Mouse (Mus musculus) hindbrain, postnatal 0 days (tissue): Measurements from ENCODE around the gene Col4a1. TPM values are rescaled to one million over a fixed set of nuclear protein-coding genes. Genes with fewer than 3 reads are reported as not detected.

ENCODE experiments used
- ATAC-seq: fragments of 200-750 bp; cut with Nextera tagmentation; 2 replicates; pipeline ENCODE4 v1.8.0; 2017; ENCODE audit warnings: mild to moderate bottlenecking, moderate TSS enrichment, moderate library complexity
- DNase-seq: peaks from one replicate; pipeline ENCODE4 v3.0.0-alpha.2; 2015; ENCODE audit warnings: low spot score
- H3K27ac ChIP-seq: fragments of 300-500 bp; sonication (generic); 2 replicates; pipeline ENCODE4 v1.5.1; 2014; ENCODE audit warnings: mild to moderate bottlenecking
- H3K27me3 ChIP-seq: fragments of 300-500 bp; sonication (generic); 2 replicates; pipeline ENCODE4 v1.6.1; 2014; ENCODE audit warnings: low read length, mixed read lengths; ENCODE audit not compliant: insufficient read depth
- H3K36me3 ChIP-seq: fragments of 300-500 bp; sonication (generic); 2 replicates; pipeline ENCODE4 v1.6.1; 2014; ENCODE audit warnings: low read length, mixed read lengths; ENCODE audit not compliant: insufficient read depth
- H3K4me1 ChIP-seq: fragments of 300-500 bp; sonication (generic); 2 replicates; pipeline ENCODE4 v1.6.1; 2014; ENCODE audit warnings: antibody characterized with exemption, low read length, mixed read lengths; ENCODE audit not compliant: insufficient read depth
- H3K4me2 ChIP-seq: fragments of 300-500 bp; sonication (generic); 2 replicates; pipeline ENCODE4 v1.6.1; 2014; ENCODE audit warnings: low read depth, mild to moderate bottlenecking, low read length, moderate library complexity, mixed read lengths
- H3K4me3 ChIP-seq: fragments of 300-500 bp; sonication (generic); 2 replicates; pipeline ENCODE4 v1.5.1; 2014; ENCODE audit warnings: low read length
- H3K9ac ChIP-seq: fragments of 300-500 bp; sonication (generic); replicated peaks from 2 replicates; pipeline ENCODE4 v1.6.1; 2014; ENCODE audit warnings: mild to moderate bottlenecking, low read length, moderate library complexity, mixed read lengths
- H3K9me3 ChIP-seq: fragments of 300-500 bp; sonication (generic); 2 replicates; pipeline ENCODE4 v1.6.1; 2016; ENCODE audit warnings: low read length, mixed read lengths
- CTCF ChIP-seq: IDR thresholded peaks from 2 replicates; pipeline ENCODE4 v1.5.1; 2016; ENCODE audit warnings: antibody characterized with exemption, control low read depth, low read depth
- WGBS: fragments of 180-500 bp; shearing (Covaris S2); extraction: QIAGEN DNeasy Blood & Tissue Kit; methylation state at CpG from one replicate; pipeline ENCODE4 v1.1.7; 2014; 5-methylcytosine and 5-hydroxymethylcytosine counted together
- polyA plus RNA-seq: library from polyadenylated mRNA; unstranded; fragments of >200 nt; fragmentation: Nextera tagmentation; extraction: Ambion mirVana; gene quantifications from 2 replicates; pipeline ENCODE4 v1.2.1, GENCODE M21; 2015
- total RNA-seq: library from RNA; depleted of rRNA; stranded (reverse); fragments of >200 nt; gene quantifications from 2 replicates; pipeline ENCODE4 v1.2.3, GENCODE M21; 2014

Col4a1 gene
- total and polyA plus RNA-seq, 2 experiments from 2014 or later, result 46.4 to 203 TPM

- WGBS, result 91% methylated on average over 6 of the region's 6 CpGs
- H3K9me3 ChIP-seq, result no peaks in the 10 kb centered on the region
- H3K9ac ChIP-seq, result no peak overlapping the region
- no peak for TF ChIP-seq CTCF
- no peaks in the 10 kb centered on the region for H3K4me1 ChIP-seq
- DNase-seq (no peak), ATAC-seq (no peak)
- no peak overlapping the region for H3K4me2 ChIP-seq
- H3K36me3 ChIP-seq, result no peaks in the 10 kb centered on the region
- H3K27me3 ChIP-seq, result no peaks in the 10 kb centered on the region
- no peak overlapping the region for H3K4me3 ChIP-seq
- H3K27ac ChIP-seq, result no peak overlapping the region
These were observed 48.8 kb downstream of the Col4a1 start for GRCm38 (mm10) chr8:11263848-11264247.

- ATAC-seq, result no peak
- H3K36me3 ChIP-seq, result no peaks in the 10 kb centered on the region
- H3K27ac ChIP-seq, result no peak overlapping the region
- no peak overlapping the region for H3K4me3 ChIP-seq
- H3K9me3 ChIP-seq, result no peaks in the 10 kb centered on the region
- H3K4me1 ChIP-seq, result 0 out of 2 replicates have a peak, but pooled peaks cover 5% of the 10 kb centered on the region
- no peaks in the 10 kb centered on the region for H3K27me3 ChIP-seq
- no peak for DNase-seq
- TF ChIP-seq CTCF, result no peak
- H3K4me2 ChIP-seq, result no peak overlapping the region
- WGBS, result 84% methylated on average over 15 of the region's 15 CpGs
- no peak overlapping the region for H3K9ac ChIP-seq
These were observed 50.4 kb downstream of the Col4a1 start for GRCm38 (mm10) chr8:11262031-11262735.

GRCm38 (mm10) chr8:11259832-11260615 lies 52.6 kb downstream of the Col4a1 start:
- ATAC-seq (no peak), DNase-seq (no peak)
- TF ChIP-seq CTCF, result no peak
- Histone ChIP-seq H3K27me3 (no peaks in the 10 kb centered on the region), H3K4me1 (0 out of 2 replicates have a peak, but pooled peaks cover 5% of the 10 kb centered on the region), H3K9me3 (no peaks in the 10 kb centered on the region), H3K36me3 (no peaks in the 10 kb centered on the region), H3K4me2 (no peak overlapping the region), H3K4me3 (no peak overlapping the region), H3K9ac (no peak overlapping the region), H3K27ac (no peak overlapping the region)
- 49% methylated on average over 10 of the region's 10 CpGs for WGBS

DNA sequence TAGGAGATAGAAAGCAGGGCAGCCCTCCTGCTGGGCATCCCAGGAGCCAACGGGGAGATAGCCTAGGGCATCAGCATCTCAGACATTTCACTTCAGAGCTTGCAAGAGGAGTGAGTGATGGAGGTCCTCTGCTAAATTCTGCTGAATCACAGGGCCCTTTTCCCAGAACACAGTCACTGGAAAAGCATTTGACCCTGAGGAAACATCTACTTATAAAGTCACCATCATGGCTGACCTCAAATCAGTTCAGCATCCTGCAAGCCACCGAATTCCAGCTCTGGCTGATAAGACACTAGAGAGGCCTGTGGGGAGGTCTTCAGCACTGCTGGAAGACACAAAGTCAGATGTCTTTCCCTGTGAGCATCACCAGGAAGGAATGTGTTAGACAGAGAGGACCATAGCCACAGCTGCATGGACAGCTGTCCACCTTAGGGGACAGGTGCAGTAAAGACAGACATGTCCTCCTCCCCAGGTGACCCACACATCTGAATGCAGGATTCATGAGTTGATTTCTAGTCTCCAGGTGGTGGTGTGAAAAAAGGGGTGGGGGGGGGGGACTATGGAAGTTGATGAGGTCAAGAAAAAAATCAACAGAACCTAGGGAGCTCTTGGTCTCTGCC lies 54.0 kb downstream of the Col4a1 start:
- no peak overlapping the region for H3K9ac ChIP-seq
- H3K4me1 ChIP-seq, result 0 out of 2 replicates have a peak, but pooled peaks cover 5% of the 10 kb centered on the region
- TF ChIP-seq CTCF, result no peak
- 88% methylated on average over 2 of the region's 2 CpGs for WGBS
- ATAC-seq (no peak), DNase-seq (no peak)
- H3K4me2 ChIP-seq, result no peak overlapping the region
- no peak overlapping the region for H3K27ac ChIP-seq
- H3K4me3 ChIP-seq, result no peak overlapping the region
- H3K9me3 ChIP-seq, result no peaks in the 10 kb centered on the region
- H3K36me3 ChIP-seq, result no peaks in the 10 kb centered on the region
- no peaks in the 10 kb centered on the region for H3K27me3 ChIP-seq

DNA sequence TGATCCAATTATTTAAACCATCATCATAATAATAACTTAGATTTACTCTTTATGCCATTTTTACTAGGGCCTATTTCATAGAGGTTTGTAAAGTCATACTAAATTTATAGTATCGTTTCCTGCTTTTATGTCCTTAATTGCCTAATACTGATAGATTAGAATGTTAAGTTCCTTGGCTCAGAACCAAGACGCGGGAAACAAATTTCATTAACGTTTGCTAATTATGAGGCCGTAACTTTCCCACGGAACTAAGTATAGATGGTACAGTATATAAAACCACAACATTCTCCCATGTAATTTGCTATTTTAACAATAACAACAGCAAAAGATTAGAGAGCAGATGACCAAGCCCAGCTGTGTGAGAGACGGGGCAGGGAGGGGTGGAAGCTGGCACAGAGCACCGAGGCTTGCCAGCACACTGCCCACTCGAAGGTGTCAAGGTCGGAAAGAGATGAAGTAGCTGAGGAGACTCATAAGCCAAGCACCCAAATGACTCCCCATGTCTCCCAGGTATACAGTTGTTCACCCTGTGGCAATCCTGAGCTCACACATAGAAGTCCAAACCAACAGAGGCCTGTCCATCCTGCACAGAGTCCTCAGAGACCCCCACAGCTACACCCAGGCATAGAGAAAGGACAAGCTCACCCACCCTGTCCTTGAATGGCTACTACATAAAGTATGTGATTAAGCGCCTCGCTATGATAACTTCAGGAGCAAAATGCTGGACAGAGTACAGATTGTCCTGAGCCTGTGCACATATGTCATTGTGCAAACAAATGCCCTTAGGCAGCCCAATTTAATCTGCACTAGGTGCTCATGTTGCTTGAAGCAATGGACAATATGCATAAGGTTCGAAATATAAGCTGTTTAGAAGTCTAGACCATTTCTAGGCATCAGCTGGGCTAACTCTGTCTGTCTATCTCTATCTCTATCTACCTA lies 55.3 kb downstream of the Col4a1 start:
- Histone ChIP-seq H3K36me3 (no peaks in the 10 kb centered on the region), H3K4me1 (0 out of 2 replicates have a peak, but pooled peaks cover 5% of the 10 kb centered on the region), H3K9me3 (no peaks in the 10 kb centered on the region), H3K9ac (no peak overlapping the region), H3K27me3 (no peaks in the 10 kb centered on the region), H3K4me3 (no peak overlapping the region), H3K4me2 (no peak overlapping the region), H3K27ac (no peak overlapping the region)
- DNase-seq (no peak), ATAC-seq (no peak)
- 65% methylated on average over 13 of the region's 13 CpGs for WGBS
- no peak for TF ChIP-seq CTCF

DNA sequence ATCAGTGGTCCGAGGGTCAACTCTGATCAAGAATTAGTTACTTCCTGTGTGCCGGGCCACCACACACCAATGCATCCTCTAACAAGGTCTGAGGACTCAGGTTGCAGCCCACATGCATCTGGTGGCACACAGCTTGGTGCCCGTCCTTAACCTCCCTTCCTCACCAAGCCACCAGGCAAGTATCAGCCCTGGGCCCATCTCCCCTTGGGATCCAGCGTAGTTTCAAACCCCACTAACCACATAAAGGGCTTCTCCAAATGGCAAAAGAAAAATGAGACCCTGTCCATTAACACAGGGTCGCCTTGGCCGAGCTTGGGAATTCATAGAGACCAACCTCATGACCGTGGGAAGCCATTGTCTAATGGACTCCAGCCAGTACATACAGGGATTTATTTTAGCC lies 56.2 kb downstream of the Col4a1 start:
- no peak for TF ChIP-seq CTCF
- Histone ChIP-seq H3K4me2 (no peak overlapping the region), H3K36me3 (no peaks in the 10 kb centered on the region), H3K4me3 (no peak overlapping the region), H3K27me3 (no peaks in the 10 kb centered on the region), H3K9ac (no peak overlapping the region), H3K4me1 (0 out of 2 replicates have a peak, but pooled peaks cover 5% of the 10 kb centered on the region), H3K9me3 (no peaks in the 10 kb centered on the region), H3K27ac (no peak overlapping the region)
- no peak for DNase-seq
- WGBS, result 64% methylated on average over 7 of the region's 7 CpGs
- no peak for ATAC-seq
